Mouse (Mus musculus) embryonic fibroblast, embryonic 13.5 days (primary cell): Measurements from ENCODE around the gene Cdkl2.

Experiments
- CTCF ChIP-seq: IDR thresholded peaks from 2 replicates; pipeline ENCODE4 v1.5.1; 2011; ENCODE audit warnings: mild to moderate bottlenecking, control low read depth, low read length, moderate library complexity, borderline replicate concordance; ENCODE audit not compliant: insufficient read depth
- POLR2A ChIP-seq: IDR thresholded peaks from 2 replicates; pipeline ENCODE4 v1.6.1; 2011; ENCODE audit warnings: low read depth, mild to moderate bottlenecking, control low read depth, low read length, moderate library complexity

- no peak for TF ChIP-seq POLR2A
- no peak for TF ChIP-seq CTCF
Measured at GRCm38 (mm10) chr5:91994546-91994945, 49.1 kb downstream of the Cdkl2 start.
